Mouse (Mus musculus) lung, postnatal 4 days (tissue): ENCODE data around the gene Mmp23.
"Not testable (repeated sequence)": the region's sequence is repeated elsewhere in the genome, so short reads cannot be mapped to it uniquely, and the experiment has no call there.

ENCODE experiments used
- DNase-seq, 2 experiments: peaks; one replicate each; pipeline ENCODE4 v3.0.0; 2021

Gene Mmp23

GRCm38 (mm10) chr4:155654456-155655298, 1.5 kb upstream of the Mmp23 start:
- DNase-seq, result peak; percentile 59 to 77

DNA sequence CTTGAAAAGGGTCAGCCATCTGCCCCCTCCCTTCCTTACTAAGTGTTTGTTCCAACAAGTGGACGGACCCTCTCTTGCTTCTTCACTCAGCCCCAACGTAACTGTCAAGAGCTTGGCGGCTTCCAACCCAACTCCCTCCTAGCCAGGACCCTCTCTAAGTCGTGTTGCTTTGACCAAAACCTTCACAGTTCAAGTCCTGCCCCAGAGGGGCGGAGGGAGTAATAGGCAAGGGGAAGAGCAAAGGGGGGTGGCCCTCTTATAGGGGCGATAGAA, 935 bp upstream of the Mmp23 start:
- no peak for DNase-seq

- peak; percentile 38 to 53 for DNase-seq
Measured at GRCm38 (mm10) chr4:155653451-155654182, 433 bp upstream of the Mmp23 start.

- no peak for DNase-seq
Measured at GRCm38 (mm10) chr4:155652283-155653085, 700 bp downstream of the Mmp23 start.

DNA sequence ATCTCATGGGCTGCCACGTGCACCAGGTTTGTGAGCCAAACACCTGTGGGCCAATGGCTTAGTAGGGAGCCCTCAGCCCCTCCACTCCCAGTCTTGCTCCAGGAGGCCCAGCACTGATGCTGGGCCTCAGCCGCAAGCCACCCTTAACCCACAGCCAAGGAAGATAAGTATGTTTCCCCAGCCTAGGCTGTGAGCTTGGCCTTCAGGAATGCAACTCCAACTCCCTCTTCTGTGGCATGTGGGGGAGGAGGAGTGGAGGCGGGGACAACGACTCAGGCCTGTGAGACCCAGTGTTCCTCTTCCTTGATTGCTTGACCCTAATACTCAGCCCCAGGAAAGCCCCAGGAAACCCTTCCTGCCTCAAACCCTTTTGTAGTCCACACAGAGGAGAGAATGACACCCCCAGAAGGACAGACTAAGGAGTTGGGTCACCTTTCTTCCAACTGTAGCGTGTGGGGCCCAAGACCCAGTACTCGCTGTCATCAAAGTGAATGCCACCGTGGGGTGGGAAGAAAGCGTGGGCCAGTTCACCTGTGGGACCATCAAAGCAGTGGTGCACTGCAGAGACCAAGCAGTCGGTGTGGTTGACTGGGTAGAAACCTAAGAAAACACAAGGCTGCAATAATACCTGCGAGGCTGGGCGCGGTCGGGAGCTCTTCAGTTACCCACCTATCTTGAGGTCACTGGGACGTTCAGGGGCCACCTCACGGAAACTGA, 1.5 kb downstream of the Mmp23 start:
- peak; percentile 66 to 79 for DNase-seq

DNA sequence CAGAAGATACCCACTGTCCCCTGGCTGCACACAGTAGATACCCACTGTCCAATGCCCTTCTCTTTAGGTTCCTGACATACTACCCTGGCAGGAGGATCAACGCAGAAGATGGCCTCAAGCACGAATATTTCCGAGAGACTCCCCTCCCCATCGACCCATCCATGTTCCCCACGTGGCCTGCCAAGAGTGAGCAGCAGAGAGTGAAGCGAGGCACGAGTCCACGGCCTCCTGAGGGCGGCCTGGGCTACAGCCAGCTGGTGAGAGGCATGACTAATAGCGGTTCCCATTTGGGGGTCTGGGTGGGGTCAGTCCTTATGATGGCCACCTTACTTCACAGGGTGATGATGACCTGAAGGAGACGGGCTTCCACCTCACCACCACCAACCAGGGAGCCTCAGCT, 3.8 kb downstream of the Mmp23 start:
- DNase-seq, result no peak

DNA sequence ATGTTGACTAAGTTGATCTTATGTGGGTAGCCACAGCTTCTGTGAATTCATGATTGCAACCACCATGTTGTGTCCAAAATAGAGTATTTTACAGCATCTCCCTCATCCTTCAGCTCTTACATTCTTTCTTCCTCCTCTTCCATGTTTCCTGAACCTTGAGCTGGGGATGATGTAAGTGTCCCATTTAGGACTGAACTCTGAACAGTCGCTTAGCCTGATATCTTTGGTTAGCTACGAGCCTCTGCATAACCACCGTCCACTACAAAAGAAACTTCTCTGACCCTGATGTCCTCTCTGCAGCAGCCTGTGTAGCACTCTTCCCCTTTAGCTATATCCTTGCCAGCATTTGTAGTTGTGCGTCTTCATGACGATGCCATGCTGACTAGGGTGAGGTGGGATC, 7.5 kb downstream of the Mmp23 start:
- no peak for DNase-seq

DNA sequence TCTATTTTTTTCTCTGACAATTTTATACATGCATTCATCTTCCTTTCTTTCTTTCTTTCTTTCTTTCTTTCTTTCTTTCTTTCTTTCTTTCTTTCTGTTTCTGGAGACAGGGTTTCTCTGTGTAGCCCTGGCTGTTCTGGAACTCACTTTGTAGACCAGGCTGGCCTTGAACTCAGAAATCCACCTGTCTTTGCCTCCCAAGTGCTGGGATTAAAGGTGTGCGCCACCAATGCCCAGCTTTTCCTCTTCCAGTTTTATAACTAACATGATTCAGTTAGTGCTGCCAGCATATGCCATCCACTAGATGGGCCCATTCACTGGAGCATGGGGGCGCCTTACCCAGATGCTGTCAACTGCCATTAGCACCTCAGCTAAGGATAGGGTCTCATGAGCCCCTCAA, 7.9 kb downstream of the Mmp23 start, which contains the start of gene Gm10563:
Gm10563 (minus strand) TSS at position 101 of the 400 bp plus-strand sequence.
- DNase-seq, result not testable (repeated sequence)

- no peak for DNase-seq
Measured at GRCm38 (mm10) chr4:155643531-155643930, 9.7 kb downstream of the Mmp23 start.

DNA sequence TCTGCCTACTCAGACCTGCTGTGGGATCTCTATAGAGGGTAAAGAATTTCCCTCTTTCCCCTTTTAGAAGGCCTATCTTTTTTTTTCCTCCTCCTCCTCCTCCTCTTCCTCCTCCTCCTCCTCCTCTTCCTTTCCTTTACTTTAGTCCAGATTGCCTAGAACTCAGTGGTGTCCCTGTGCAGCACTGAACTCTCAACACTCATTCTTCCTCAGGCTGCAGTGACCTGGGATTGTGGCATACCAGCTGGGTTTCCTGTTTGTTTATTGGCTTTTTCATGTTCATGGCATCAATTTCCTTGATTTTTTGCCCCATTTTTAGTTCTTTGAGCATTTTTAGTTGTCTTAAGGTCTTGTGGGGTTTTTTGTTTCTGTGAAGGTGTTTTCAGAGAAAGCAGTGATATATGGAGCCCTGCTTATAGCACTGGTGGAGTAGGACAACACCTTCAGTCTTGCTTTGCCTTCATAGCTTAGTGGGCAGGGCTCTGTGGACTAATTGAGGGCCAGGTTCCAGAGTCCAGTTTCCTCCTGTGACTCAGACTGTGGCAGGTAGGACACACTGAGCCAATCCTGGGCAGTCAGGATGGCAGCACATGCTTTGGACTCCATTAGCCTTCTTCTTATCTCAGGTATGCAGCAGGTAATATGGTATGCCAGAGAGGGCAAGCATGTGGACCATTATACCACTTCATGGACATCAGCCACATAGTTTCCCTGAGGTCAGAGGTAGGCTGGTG, 17.3 kb downstream of the Mmp23 start:
- DNase-seq, result no peak

DNA sequence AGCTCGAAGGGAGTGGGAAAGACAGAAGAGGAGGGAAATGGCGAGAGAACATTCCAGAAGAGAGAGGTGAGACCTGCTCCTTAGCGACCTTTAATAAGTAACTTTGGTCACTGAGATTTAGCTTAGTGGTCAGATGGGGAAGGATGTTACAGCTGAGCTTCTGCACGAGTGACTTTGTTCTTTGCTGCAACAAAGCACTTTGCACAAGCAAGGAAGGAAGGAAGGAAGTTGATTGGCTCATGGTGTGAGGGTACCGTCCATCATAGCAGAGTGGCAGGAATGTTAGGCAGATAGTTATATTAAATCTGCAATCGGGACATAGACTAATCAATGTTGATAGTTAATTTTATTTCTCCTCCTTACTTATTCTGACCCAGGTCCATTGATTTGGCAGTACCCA, 22.9 kb downstream of the Mmp23 start:
- no peak for DNase-seq

DNA sequence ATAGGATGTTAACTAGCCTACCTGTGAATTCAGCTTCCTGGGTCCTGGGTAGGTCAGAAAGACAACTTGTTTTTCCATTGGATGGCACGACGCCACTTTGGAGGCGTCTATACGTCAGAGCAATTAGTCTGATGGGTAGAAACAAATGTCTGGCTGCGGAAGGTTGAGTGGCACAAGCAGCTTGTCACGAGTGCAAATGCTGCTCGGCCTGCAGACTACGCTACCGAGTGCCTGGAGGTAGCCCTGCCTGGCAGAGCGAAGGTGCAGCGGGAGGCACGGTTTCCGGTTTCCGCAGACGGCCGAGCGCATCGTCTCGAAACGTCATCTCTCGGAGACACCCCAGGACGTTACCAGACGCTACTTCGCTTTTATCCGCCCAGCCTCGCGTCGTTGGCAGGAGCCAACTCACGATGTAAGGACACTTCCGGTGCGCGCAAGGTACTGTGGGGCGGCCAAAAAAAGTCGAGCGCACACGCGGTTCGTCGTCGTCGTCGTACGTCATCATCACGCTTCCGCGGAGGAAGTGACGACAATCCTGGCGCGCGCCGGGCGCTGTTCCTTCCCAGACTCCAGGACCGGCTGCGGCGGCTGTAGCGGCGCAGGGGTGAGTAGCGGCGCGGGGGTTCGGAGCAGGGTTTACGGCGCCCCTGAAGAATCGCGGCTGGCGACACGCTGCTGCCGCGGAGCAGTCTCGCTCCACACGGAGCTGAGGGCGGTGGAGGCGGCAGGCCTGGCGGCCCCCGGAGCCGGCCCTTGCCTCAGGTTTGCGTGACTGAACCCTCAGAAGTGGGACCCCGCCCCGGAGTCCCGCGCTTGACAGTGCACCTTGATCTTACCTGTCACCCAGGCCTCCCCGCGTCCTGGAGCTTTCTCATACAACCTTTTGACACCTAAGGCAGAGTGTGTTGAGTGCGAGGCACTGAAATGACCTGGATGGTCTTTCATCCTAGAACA, 28.6 kb downstream of the Mmp23 start, which contains the start of gene Cdk11b:
Cdk11b (plus strand) TSS at position 517 of the 954 bp plus-strand sequence.
- DNase-seq, result peak; percentile 97 to 99

DNA sequence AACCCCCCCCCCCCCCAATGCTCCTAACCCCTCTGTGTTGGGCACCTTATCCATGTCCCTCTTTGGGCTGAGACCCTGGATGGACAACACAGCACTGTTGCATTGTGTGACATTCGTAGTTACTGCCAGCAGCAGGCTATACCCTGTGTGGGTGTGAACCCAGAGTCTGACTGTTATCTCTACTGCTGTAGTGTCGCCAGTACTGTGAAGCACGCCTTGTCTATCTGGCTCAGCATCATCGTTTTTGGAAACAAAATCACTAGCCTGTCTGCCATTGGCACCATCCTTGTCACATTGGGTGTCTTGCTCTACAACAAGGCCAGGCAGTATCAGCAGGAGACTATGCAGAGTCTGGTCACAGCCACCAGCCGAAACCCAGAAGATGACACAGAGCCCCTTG, 34.9 kb downstream of the Mmp23 start:
- no peak for DNase-seq

DNA sequence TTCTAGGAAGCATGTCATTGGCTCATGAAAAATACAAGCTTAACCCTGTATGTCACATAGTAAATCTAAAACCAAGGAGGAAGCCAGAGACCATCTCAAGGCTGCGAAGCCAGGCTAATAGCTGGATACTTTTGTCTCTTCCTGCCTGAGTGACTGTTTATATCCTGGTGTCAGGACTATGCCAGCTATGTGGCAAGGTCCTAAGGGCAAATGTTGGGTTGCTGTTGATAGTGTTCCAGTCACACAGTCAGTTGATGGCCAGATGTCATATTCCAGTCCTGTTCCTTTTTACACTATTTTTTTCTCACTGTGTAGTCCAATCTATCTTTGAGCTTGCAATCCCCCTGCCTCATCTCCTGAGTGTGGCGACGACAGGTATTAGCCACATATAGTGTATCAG, 39.9 kb downstream of the Mmp23 start:
- DNase-seq, result no peak

GRCm38 (mm10) chr4:155611860-155612259, 41.3 kb downstream of the Mmp23 start:
- no peak for DNase-seq

DNA sequence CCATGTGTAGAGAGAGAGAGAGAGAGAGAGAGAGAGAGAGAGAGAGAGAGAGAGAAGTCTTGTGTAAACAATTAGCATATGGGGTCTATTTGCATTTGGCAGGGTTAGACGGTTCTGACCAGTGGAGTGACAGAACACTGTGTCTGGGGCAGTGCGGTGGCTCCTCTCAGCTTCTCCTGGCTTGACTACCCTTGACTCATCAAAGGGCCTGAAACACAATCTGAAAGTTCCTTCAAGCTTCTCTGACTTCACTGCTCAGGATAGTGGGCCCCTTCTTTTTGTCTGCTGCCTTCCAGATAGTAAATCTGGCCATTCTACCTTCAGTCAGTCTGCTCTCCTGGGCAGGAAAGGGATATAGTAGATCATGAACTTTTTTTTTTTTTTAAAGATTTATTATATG, 46.4 kb downstream of the Mmp23 start:
- DNase-seq, result no peak

DNA sequence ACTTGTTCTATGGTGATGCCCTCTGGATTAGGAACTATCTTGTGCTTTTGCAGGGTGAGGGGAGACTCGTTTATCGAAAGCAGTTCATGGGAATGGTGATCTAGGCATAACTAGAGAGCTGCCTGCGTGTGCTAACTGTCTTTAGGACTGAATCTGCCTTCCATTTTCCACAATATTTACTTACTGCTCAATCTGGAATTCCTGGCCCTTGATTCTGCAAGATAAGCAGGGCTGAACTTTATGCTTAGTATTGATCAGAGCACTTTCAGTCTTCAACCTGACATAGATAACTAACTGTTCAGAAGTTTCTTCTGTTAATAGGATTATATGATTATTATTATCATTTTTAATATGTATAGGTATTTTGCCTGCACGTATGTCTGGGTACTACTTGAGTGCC, 48.1 kb downstream of the Mmp23 start:
- no peak for DNase-seq

- DNase-seq, result no peak
Measured at GRCm38 (mm10) chr4:155603801-155604200, 49.4 kb downstream of the Mmp23 start.

- DNase-seq, result no peak
Measured at GRCm38 (mm10) chr4:155602753-155603152, 50.4 kb downstream of the Mmp23 start.

GRCm38 (mm10) chr4:155601997-155602456, 51.2 kb downstream of the Mmp23 start:
- DNase-seq, result no peak
